In the genomic region with DNA sequence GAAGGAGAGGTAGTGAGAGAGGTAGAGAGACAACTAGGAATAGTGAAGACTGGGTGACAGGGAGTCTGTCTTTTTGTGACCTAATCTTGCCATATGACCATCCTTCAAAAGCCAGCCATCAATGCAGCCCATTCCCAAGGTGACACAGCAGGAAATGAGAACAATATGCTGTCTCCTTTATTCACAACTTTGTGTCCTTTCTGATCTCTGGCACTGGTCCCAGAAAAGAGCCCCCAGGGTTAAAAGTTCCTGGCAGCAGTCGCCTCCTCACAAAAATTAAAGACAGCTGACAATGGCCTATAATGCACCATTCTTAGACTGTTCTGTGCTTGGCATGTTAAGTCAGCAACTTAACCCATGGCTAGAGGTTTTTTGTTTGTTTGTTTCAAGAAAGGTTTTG, we compare ENCODE assay signal across 18 mouse cellular contexts. TPM values are rescaled to one million over a fixed set of nuclear protein-coding genes. Genes with fewer than 3 reads are reported as not detected.
DNase-seq lines count a peak whose midpoint lies in the region; ATAC-seq and TF ChIP-seq lines count a peak whose summit lies in the region.
"Had no signal": no experiment of that assay in that cellular context is flagged by ENCODE, and none has a peak within 500 bp of the region (broad histone marks: within the 10 kb centered on the region; RNA-seq: fewer than 3 reads in every experiment).

No protein-coding gene starts in this region.

- WGBS in kidney, adult 2 months, result 23% methylated on average over 1 of the region's 1 CpGs
- WGBS in hindbrain, embryonic 15.5 days, result 20% methylated on average over 1 of the region's 1 CpGs

- no peaks in the 10 kb centered on the region for H3K9me3 ChIP-seq in hindbrain, embryonic 15.5 days
- H3K9me3 ChIP-seq: embryonic facial prominence, embryonic 13.5 days; forebrain, embryonic 12.5 days; lung, embryonic 15.5 days; megakaryocyte, embryonic 14.5 days had no signal

- no peaks in the 10 kb centered on the region for H3K27me3 ChIP-seq in kidney, adult 2 months (replicated peaks; ENCODE audit: control insufficient read depth, insufficient read depth, low read length)
- no peaks in the 10 kb centered on the region for H3K27me3 ChIP-seq in hindbrain, embryonic 15.5 days
- H3K27me3 ChIP-seq: embryonic facial prominence, embryonic 13.5 days; forebrain, embryonic 12.5 days; lung, embryonic 15.5 days; Patski had no signal

- TF ChIP-seq POLR2A in kidney, adult 2 months (IDR thresholded peaks at IDR 0.05; ENCODE audit: low read depth, low read length), result no peak

- H3K4me2 ChIP-seq in hindbrain, embryonic 15.5 days, result no peak overlapping the region
- H3K4me2 ChIP-seq: embryonic facial prominence, embryonic 13.5 days; forebrain, embryonic 12.5 days; liver, embryonic 11.5 days; lung, embryonic 15.5 days had no signal

- no peak overlapping the region for H3K9ac ChIP-seq in hindbrain, embryonic 15.5 days
- H3K9ac ChIP-seq: embryonic facial prominence, embryonic 13.5 days; forebrain, embryonic 12.5 days; lung, embryonic 15.5 days had no signal

- no peak for TF ChIP-seq CTCF in kidney, adult 2 months (conservative IDR thresholded peaks at IDR 0.05; ENCODE audit: insufficient read depth, insufficient read length, low read depth, low read length)

- 0 out of 2 replicates have a peak, but pooled peaks have one; percentile 48 for ATAC-seq in hindbrain, embryonic 15.5 days (ENCODE audit: low FRiP score, low read depth)
- ATAC-seq: Patski had no signal

- no peak overlapping the region for H3K4me3 ChIP-seq in kidney, adult 2 months (ENCODE audit: insufficient read depth, low read depth, low read length)
- no peak overlapping the region for H3K4me3 ChIP-seq in hindbrain, embryonic 15.5 days
- H3K4me3 ChIP-seq: embryonic facial prominence, embryonic 13.5 days; forebrain, embryonic 12.5 days; layer of hippocampus, adult 2 months; lung, embryonic 15.5 days; megakaryocyte, embryonic 14.5 days had no signal

- no peaks in the 10 kb centered on the region for H3K36me3 ChIP-seq in kidney, adult 2 months (ENCODE audit: control insufficient read depth, insufficient read depth, low read length)
- no peaks in the 10 kb centered on the region for H3K36me3 ChIP-seq in hindbrain, embryonic 15.5 days
- H3K36me3 ChIP-seq: embryonic facial prominence, embryonic 13.5 days; forebrain, embryonic 12.5 days; lung, embryonic 15.5 days had no signal

- H3K4me1 ChIP-seq in kidney, adult 2 months (ENCODE audit: control insufficient read depth, insufficient read depth, low read length), result peaks cover 5% of the 10 kb centered on the region; the same call in 1 of the 2 replicates
- no peaks in the 10 kb centered on the region for H3K4me1 ChIP-seq in hindbrain, embryonic 15.5 days (replicated peaks)

- DNase-seq in cerebellum, postnatal 10 days, result peak; percentile 18 to 39
- DNase-seq in cerebellum, adult 11-12 months, result no peak
- peak; percentile 44 for DNase-seq in kidney, postnatal 10 days
- DNase-seq in kidney, adult 2 months, result no peak
- DNase-seq in NIH3T3 (ENCODE audit: low read depth), result peak; percentile 68
- no peak for DNase-seq in right cerebral cortex, postnatal 14 days
- no peak for DNase-seq in urinary bladder, postnatal 36 days (ENCODE audit: low spot score in 2 of 2)
- DNase-seq: cerebellum, postnatal 25 days; retina, postnatal 1 day; thymus, adult 2 months had no signal

- no peak overlapping the region for H3K27ac ChIP-seq in kidney, adult 2 months (ENCODE audit: insufficient read depth, low read depth, low read length)
- no peak overlapping the region for H3K27ac ChIP-seq in hindbrain, embryonic 15.5 days (replicated peaks)
- H3K27ac ChIP-seq: embryonic facial prominence, embryonic 13.5 days; forebrain, embryonic 12.5 days; layer of hippocampus, adult 2 months; lung, embryonic 15.5 days had no signal

RNA-seq across cellular contexts. Expression of a gene that starts 17.8 kb away (rescaled TPM):
- polyA plus RNA-seq in kidney, adult 2 months (2012; rRNA removed), result 129 and 168 TPM in 2 replicates
- polyA plus RNA-seq in hindbrain, embryonic 15.5 days (2015; fragmentation: Nextera tagmentation; extraction: Ambion mirVana), result 1.2 TPM in 2 replicates

Comparison
In these comparisons a context has a peak if more than half of its experiments do, and no peak if none do; other contexts are left out.
1. DNase-seq: peak in cerebellum, postnatal 10 days (2 of 2), kidney, postnatal 10 days (single experiment) and NIH3T3 (single experiment); none in cerebellum, adult 11-12 months (single experiment), kidney, adult 2 months (single experiment), right cerebral cortex, postnatal 14 days (single experiment) and urinary bladder, postnatal 36 days (0 of 2).
2. RNA of a gene that starts 17.8 kb away (polyA plus RNA-seq): 129 to 168 TPM in kidney, adult 2 months; 1.2 TPM in hindbrain, embryonic 15.5 days; every median in the first group is over 10 times any median in the second.